Mouse (Mus musculus) erythroblast, embryonic 14.5 days (primary cell): ENCODE measurements around the gene Noxred1. TPM values are rescaled to one million over a fixed set of nuclear protein-coding genes. Genes with fewer than 3 reads are reported as not detected.
"Not testable (repeated sequence)": the region's sequence is repeated elsewhere in the genome, so short reads cannot be mapped to it uniquely, and the experiment has no call there.

Source experiments
- H3K27me3 ChIP-seq: 2 replicates; pipeline ENCODE4 v1.6.1; 2012; ENCODE audit warnings: inconsistent platforms; ENCODE audit not compliant: control insufficient read depth
- H3K36me3 ChIP-seq: 2 replicates; pipeline ENCODE4 v1.6.1; 2012; ENCODE audit warnings: mild to moderate bottlenecking, inconsistent platforms; ENCODE audit not compliant: control insufficient read depth
- H3K4me1 ChIP-seq: 2 replicates; pipeline ENCODE4 v1.6.1; 2012; ENCODE audit warnings: inconsistent platforms; ENCODE audit not compliant: control insufficient read depth
- H3K4me3 ChIP-seq: replicated peaks from 2 replicates; pipeline ENCODE3; 2012; ENCODE audit warnings: moderate library complexity, mild to moderate bottlenecking, inconsistent platforms
- H3K9me3 ChIP-seq: 2 replicates; pipeline ENCODE4 v1.6.1; 2012; ENCODE audit warnings: low read length, inconsistent platforms, mixed read lengths; ENCODE audit not compliant: control insufficient read depth
- GATA1 ChIP-seq: IDR thresholded peaks from 2 replicates; pipeline ENCODE4 v1.6.1; 2012; ENCODE audit warnings: low read length, inconsistent platforms, mixed read lengths
- TAL1 ChIP-seq: IDR thresholded peaks from 3 replicates; pipeline ENCODE4 v1.6.1; 2012; ENCODE audit warnings: low read length, inconsistent platforms, mixed read lengths
- polyA plus RNA-seq: library from polyadenylated mRNA; stranded (reverse); fragments of >175 nt; gene quantifications from 2 replicates; pipeline ENCODE4 v1.2.3, GENCODE M21; 2012

The Noxred1 gene
- polyA plus RNA-seq = 0.03 TPM in 1 of 2 replicates, not detected in the other

DNA sequence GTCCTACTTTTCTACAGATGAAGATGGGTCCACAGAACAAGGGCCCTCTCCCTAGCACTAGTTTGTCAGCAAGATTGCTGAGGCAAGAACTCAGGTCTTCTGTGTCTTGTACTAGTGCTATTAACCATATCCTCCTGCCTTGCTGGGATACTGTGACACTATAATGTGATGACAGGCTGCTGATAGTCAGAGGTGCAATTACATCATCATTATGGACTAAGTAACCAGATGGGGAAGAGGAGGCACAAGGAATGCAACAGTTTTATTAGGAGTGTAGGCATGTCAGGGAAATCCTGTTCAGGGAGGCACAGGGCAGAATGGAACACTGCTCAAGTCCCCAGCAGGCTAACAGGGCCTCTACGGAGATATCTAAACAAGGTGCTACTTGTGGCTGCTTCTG, at the start of gene Noxred1:
Gene Noxred1 (minus strand): TSS at position 101 of the 400 bp plus-strand sequence.
- TF ChIP-seq TAL1 (no peak), GATA1 (no peak)
- H3K36me3 ChIP-seq = peaks cover 38% of the 10 kb centered on the region
- H3K4me1 ChIP-seq = no peaks in the 10 kb centered on the region
- no peaks in the 10 kb centered on the region for H3K27me3 ChIP-seq
- no peaks in the 10 kb centered on the region for H3K9me3 ChIP-seq
- H3K4me3 ChIP-seq = no peak within 1 kb of the TSS

DNA sequence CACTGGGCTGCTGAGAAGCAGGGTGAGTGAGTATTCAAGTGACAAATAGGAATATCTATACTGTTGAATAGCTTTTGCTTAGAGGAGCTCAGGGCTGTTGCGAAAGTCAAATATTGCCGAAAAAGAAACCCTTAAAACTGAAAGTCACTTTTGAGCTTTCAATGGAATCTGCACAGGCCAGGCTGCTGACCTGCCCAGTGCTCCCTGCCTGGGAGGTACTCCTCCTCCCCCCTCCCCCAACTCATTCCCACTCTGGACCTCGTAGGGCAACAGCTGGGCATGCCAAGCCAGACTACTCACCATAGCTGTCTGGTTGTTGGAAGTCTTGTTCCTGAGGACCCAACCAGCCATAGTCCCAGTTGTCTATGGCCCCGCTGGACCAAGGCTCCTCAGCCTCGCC, 46.2 kb upstream of the Noxred1 start:
- no peaks in the 10 kb centered on the region; the same call in 1 of the 2 replicates for H3K4me1 ChIP-seq
- H3K4me3 ChIP-seq = no peak overlapping the region
- TF ChIP-seq TAL1 = no peak
- no peak for TF ChIP-seq GATA1
- no peaks in the 10 kb centered on the region for H3K9me3 ChIP-seq
- no peaks in the 10 kb centered on the region for H3K36me3 ChIP-seq
- H3K27me3 ChIP-seq = no peaks in the 10 kb centered on the region; the same call in 1 of the 2 replicates

DNA sequence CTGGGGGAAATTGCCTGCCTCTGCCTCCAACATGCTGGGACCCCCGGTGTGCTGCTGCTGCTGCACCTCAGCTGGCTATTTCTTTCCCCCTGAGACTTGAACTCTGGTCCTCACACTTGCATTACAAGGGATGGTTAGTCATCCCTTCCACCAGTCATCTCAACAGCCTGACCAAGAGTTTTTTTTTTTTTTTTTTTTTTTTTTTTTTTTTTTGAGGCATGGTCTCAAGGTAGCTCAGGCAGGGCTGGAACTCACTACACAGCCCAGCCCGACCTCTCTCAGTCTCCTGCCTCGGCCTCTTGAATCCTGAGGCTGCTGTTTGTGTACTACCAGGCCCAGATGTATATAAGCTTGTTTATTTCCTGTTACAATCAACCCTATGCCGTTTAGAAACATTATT, 45.7 kb upstream of the Noxred1 start:
- Histone ChIP-seq H3K9me3 (no peaks in the 10 kb centered on the region), H3K4me3 (no peak overlapping the region), H3K4me1 (no peaks in the 10 kb centered on the region; the same call in 1 of the 2 replicates), H3K27me3 (no peaks in the 10 kb centered on the region; the same call in 1 of the 2 replicates), H3K36me3 (no peaks in the 10 kb centered on the region)
- no peak for TF ChIP-seq GATA1
- no peak for TF ChIP-seq TAL1

DNA sequence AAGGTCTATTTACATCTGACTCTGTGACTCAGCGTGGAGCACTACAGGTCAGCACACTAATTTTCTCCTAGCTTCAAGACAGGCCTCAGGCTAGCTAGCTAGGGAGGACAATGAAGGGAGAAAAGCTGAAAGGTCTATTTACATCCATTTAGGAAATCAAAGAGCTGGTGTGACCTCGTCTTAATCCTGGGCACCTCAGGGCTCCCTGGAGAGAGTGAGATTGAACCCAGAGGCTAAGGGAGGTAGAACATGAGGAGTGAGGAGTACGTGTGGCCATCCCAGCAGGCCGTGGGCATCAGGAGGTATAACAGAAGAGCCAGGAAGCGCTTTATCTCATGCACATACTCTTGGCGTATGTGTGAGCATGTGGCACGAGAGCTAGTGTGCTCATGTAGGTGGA, 45.2 kb upstream of the Noxred1 start:
- Histone ChIP-seq H3K4me3 (no peak overlapping the region), H3K9me3 (no peaks in the 10 kb centered on the region), H3K27me3 (no peaks in the 10 kb centered on the region; the same call in 1 of the 2 replicates), H3K4me1 (peaks cover 3% of the 10 kb centered on the region), H3K36me3 (no peaks in the 10 kb centered on the region)
- TF ChIP-seq TAL1 (no peak), GATA1 (no peak)

DNA sequence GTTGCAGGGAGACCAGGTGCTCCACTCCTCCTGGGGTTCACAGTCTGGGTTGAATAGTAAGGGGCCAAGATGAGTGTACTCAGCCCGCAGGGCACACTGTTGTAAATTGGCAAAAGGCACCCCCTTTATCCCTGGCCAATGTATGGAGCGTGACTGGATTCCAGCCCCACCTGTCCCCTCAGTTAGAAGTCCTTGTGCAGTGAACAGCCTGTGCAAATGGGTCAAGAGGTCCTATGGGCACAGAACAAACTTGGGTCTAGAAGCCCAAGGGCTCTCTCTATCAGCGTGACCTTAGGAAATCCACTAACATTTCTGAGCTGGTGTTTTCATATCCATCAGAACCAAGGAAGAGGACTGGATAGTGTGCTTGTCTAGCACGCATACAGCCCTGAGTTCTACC, 44.2 kb upstream of the Noxred1 start:
- Histone ChIP-seq H3K4me1 (peaks cover 10% of the 10 kb centered on the region), H3K27me3 (no peaks in the 10 kb centered on the region; the same call in 1 of the 2 replicates)

DNA sequence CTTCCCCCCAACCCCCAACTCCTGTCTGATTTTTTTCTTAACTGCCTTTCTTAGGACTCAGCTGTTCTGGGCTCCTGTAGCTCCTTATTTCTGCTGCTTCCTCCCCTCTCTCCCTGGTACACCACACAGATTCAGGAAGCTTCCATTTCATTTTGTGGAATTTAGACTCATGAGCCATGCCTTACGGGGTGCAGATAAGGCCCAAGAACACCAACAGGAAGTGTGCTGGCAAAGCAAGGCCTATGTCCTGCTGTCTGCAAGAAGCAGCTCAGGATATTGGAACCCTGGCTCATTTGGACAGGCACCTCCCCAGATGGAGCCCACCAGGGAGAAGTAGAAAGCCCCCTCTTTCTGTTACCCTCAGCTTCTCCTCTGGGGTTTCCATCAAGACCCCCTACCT, 43.2 kb upstream of the Noxred1 start:
- Histone ChIP-seq H3K36me3 (peaks cover 4% of the 10 kb centered on the region), H3K4me3 (no peak overlapping the region), H3K27me3 (no peaks in the 10 kb centered on the region; the same call in 1 of the 2 replicates), H3K9me3 (no peaks in the 10 kb centered on the region), H3K4me1 (peaks cover 13% of the 10 kb centered on the region)
- TF ChIP-seq GATA1 (no peak), TAL1 (no peak)

More for the DNA sequence above, 44.2 kb upstream of the Noxred1 start:
- Histone ChIP-seq H3K4me3 (no peak overlapping the region), H3K9me3 (no peaks in the 10 kb centered on the region), H3K36me3 (no peaks in the 10 kb centered on the region)
- TF ChIP-seq GATA1 = no peak
- no peak for TF ChIP-seq TAL1

DNA sequence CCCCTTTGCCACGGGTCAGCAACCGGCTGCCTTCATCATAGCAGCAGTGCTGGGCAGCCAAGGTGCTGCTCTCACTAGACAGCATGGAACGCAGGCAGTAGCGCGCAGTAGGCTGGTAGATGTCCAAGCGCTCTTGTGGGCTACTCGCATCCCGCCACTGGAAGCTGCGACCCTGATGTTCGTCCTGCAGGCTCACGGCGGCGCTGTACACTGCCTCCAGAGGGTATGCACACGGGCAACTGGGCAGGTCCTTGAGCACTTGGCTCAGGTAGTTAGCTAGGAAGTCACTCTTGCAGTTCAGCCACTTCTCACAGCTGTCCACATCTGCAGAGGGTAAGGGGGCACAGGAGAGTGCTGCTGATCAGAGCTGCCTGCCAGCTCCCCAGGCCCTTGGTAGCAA, 41.3 kb upstream of the Noxred1 start:
- H3K27me3 ChIP-seq = no peaks in the 10 kb centered on the region
- H3K4me3 ChIP-seq = no peak overlapping the region
- H3K36me3 ChIP-seq = peaks cover 23% of the 10 kb centered on the region
- peaks cover 32% of the 10 kb centered on the region for H3K4me1 ChIP-seq
- TF ChIP-seq GATA1 (no peak), TAL1 (no peak)
- no peaks in the 10 kb centered on the region for H3K9me3 ChIP-seq

DNA sequence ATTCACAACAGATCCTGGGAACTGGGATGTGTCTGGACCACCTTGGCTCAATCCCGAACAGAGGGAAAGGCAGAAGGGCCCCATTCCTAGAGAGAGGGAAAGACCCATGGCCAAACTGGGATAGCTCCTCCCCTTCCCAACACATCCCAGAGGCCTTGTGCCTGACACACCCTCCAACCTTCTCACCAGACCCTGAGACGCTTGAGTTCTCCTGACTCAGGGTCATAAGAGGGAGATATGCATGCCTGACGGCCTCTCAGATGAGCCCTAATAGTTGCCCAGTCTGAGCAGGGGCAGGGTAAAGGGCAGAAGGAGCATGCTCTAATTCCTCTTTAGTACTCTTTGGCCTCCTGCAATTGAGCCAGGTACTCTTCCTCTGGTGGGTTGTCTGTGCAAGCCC, 40.8 kb upstream of the Noxred1 start:
- Histone ChIP-seq H3K4me3 (no peak overlapping the region), H3K9me3 (no peaks in the 10 kb centered on the region), H3K27me3 (no peaks in the 10 kb centered on the region), H3K36me3 (peaks cover 28% of the 10 kb centered on the region), H3K4me1 (peaks cover 37% of the 10 kb centered on the region)
- TF ChIP-seq GATA1 (no peak), TAL1 (no peak)

DNA sequence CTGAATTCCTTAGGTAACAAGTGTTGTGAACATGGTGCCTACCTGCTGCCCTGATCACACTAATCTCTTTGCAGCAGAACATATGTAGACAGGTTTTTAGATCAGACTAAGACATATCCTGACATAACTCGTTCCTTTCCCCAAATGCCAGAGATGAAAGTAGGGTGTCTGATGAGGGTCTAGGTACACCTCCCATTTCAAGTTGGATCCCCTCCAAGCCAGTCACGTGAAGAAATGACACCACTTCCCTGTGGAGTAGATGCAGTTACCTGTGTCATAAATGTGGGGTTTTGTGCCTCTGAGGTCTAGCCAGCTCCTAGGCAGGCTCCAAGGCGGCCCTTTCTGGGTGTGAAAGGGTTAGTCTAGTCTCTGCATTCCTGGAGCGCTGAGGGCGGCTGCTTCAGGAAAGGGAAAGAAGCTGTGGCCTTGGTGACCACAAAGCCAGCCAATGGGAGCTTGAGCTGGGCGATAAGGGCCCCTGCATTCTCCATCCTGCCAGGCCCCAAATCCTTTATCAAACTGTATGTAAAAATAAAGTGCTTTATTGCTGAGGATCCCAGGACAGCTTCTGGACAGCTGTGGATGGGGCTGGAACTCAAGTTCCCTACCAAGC, 39.7 kb upstream of the Noxred1 start:
- H3K9me3 ChIP-seq = no peaks in the 10 kb centered on the region
- no peak overlapping the region for H3K4me3 ChIP-seq
- H3K36me3 ChIP-seq = peaks cover 39% of the 10 kb centered on the region
- no peaks in the 10 kb centered on the region for H3K27me3 ChIP-seq
- TF ChIP-seq TAL1 (no peak), GATA1 (no peak)
- H3K4me1 ChIP-seq = peaks cover 42% of the 10 kb centered on the region

DNA sequence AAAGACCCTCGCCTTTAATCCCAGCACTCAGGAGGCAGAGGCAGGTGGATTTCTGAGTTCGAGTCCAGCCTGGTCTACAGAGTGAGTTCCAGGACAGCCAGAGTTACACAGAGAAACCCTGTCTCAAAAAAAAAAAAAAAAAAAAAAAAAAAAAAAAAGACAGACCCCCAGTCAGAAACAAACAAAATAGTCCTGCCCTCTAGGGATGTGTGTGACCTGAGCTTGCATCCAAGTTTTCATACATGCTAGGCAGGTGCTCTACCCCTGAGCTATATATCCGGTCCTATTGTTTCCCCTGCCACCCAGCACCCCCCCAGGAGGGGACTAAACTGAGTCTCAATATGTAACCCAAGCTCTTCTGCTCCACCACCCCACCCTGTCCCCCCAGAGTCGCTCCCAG, 38.7 kb upstream of the Noxred1 start:
- H3K4me1 ChIP-seq = peaks cover 42% of the 10 kb centered on the region
- not testable (repeated sequence) for H3K27me3 ChIP-seq, H3K4me3 ChIP-seq, H3K9me3 ChIP-seq
- peaks cover 49% of the 10 kb centered on the region for H3K36me3 ChIP-seq
